Mouse (Mus musculus): ENCODE measurements around the gene Kcnb1. TPM values are rescaled to one million over a fixed set of nuclear protein-coding genes. Genes with fewer than 3 reads are reported as not detected.

Gene Kcnb1
- total RNA-seq, 1 experiment = 1.3 TPM

DNA sequence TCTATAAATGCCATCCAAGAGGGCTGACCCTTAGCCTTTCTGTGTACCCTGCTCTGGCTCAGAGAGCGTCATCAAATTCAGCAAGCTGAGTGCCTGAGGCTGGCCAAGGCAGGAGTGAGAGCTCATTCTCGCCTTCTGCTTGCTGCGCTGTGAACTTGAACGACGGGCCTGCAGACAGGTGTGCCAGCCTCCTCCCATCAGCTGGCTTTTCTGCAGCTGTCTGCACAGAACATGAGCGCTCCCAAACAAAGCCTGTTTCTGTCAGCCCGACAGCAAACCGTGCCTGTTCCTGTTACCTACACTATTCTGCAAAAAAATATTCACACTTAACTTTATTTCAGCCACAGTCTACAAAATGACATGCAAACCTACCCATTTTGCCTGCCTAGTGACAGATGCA, 80.4 kb downstream of the Kcnb1 start:
- TF ChIP-seq CHD2 (IDR thresholded peaks at IDR 0.05; ENCODE audit: low read depth, low read length) (no peak), HCFC1 (IDR thresholded peaks at IDR 0.05; ENCODE audit: borderline replicate concordance, insufficient read depth, low read length) (no peak), MAFK (IDR thresholded peaks at IDR 0.05; ENCODE audit: insufficient read depth, low read depth, low read length) (no peak), ZC3H11A (IDR thresholded peaks at IDR 0.05; ENCODE audit: borderline replicate concordance, low read depth, low read length) (no peak), ZNF384 (IDR thresholded peaks at IDR 0.05; ENCODE audit: low read depth, low read length) (no peak)
- in situ Hi-C loops (cut with MboI; ENCODE audit: low sequenced_read_pairs in 2 of 2, unreplicated experiment in 2 of 2) = loop anchor here in 1 of 2 experiments (10.0 kb wide), 1 partner anchor 105 kb away; no protein-coding TSS in a partner anchor
- Histone ChIP-seq H3K36me3 (ENCODE audit: control insufficient read depth, insufficient read depth, low read length, poor library complexity, severe bottlenecking) (no peaks in the 10 kb centered on the region), H3K4me1 (ENCODE audit: control insufficient read depth in 2 of 2, insufficient read depth in 2 of 2, low read length in 2 of 2, poor library complexity in 1 of 2) (peaks cover 2 to 8% of the 10 kb centered on the region in 2 experiments; a peak in 2 of 4 replicates), H3K9me3 (ENCODE audit: control insufficient read depth, insufficient read depth, low read depth, low read length) (no peaks in the 10 kb centered on the region), H3K9ac (ENCODE audit: insufficient read depth, low read depth, low read length, poor library complexity, severe bottlenecking) (no peak overlapping the region), H3K27ac (ENCODE audit: insufficient read depth, low read depth, low read length, poor library complexity, severe bottlenecking) (no peak overlapping the region), H3K4me3 (ENCODE audit: insufficient read depth in 1 of 2, low read depth in 1 of 2, low read length in 2 of 2, poor library complexity in 1 of 2, severe bottlenecking in 1 of 2) (no peak overlapping the region)
- no peak for DNase-seq (ENCODE audit: low read depth, low spot score)

DNA sequence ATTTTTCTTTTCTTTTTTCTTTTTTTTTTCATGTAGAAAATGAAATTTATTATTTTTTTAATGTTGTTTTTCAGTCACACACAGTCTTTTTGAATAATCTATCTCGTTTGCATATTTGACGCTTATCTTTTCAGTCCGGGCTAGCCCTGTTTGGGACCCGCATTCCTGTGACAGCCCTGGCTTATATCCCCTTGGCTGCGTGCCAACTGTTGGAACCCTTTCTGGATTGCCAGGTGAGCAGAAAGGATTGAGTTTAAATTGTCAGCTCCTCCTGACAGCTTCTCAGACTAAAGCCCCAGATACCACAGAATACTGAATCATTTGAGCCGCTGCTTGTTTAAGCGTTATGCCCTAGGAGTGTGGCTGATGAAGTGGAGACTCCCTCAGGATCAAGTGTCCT, 86.4 kb downstream of the Kcnb1 start:
- H3K27ac ChIP-seq (ENCODE audit: insufficient read depth, low read depth, low read length, poor library complexity, severe bottlenecking) = no peak overlapping the region
- no peak for DNase-seq (ENCODE audit: low read depth, low spot score)
- in situ Hi-C loops (cut with MboI; ENCODE audit: low sequenced_read_pairs in 2 of 2, unreplicated experiment in 2 of 2) = loop anchor here in 1 of 2 experiments (10.0 kb wide), 1 partner anchor 111 kb away; no protein-coding TSS in a partner anchor
- peaks cover 1 to 15% of the 10 kb centered on the region in 2 experiments; a peak in 3 of 4 replicates for H3K4me1 ChIP-seq (ENCODE audit: control insufficient read depth in 2 of 2, insufficient read depth in 2 of 2, low read length in 2 of 2, poor library complexity in 1 of 2)
- H3K9ac ChIP-seq (ENCODE audit: insufficient read depth, low read depth, low read length, poor library complexity, severe bottlenecking) = no peak overlapping the region
- no peaks in the 10 kb centered on the region for H3K9me3 ChIP-seq (ENCODE audit: control insufficient read depth, insufficient read depth, low read depth, low read length)
- H3K36me3 ChIP-seq (ENCODE audit: control insufficient read depth, insufficient read depth, low read length, poor library complexity, severe bottlenecking) = no peaks in the 10 kb centered on the region
- no peak overlapping the region for H3K4me3 ChIP-seq (ENCODE audit: insufficient read depth in 1 of 2, low read depth in 1 of 2, low read length in 2 of 2, poor library complexity in 1 of 2, severe bottlenecking in 1 of 2)
- TF ChIP-seq ZNF384 (IDR thresholded peaks at IDR 0.05; ENCODE audit: low read depth, low read length) (no peak), CHD2 (IDR thresholded peaks at IDR 0.05; ENCODE audit: low read depth, low read length) (no peak), ZC3H11A (IDR thresholded peaks at IDR 0.05; ENCODE audit: borderline replicate concordance, low read depth, low read length) (no peak), HCFC1 (IDR thresholded peaks at IDR 0.05; ENCODE audit: borderline replicate concordance, insufficient read depth, low read length) (no peak), MAFK (IDR thresholded peaks at IDR 0.05; ENCODE audit: insufficient read depth, low read depth, low read length) (no peak)

DNA sequence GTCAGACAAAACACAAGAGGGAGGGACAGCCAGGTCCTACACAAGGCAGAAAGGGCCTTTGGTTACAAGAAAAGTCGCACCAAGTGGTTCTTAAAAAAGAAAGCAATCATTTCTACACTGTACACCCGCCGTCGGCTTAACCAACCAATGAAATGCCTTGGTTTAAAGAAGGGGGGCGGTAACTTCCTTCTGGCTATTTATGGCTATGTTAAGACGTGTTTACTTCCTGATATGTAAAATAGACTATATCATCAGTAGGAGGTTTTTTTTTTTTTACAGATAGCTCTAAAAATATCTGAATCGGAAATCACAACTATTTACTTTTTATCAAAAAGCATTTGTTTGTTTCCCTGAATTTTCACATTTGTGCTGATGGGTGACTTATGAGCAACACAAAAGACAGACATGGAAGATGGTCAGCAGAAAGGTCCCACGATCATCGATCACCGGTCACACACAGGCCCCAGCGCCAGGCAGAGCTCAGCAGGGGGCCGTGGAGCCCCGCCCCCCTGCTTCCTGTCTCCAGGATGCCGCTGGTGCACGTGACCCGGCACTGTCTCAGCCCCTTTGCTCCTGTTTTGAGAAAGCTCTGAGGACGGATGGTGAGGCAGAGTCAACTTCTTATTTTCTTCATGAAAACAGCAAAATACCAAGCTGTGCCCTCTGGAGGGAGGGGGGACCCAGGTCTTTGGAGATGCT, 88.1 kb downstream of the Kcnb1 start:
- Histone ChIP-seq H3K4me3 (ENCODE audit: insufficient read depth in 1 of 2, low read depth in 1 of 2, low read length in 2 of 2, poor library complexity in 1 of 2, severe bottlenecking in 1 of 2) (peak overlapping the region in 1 of 2 experiments; percentile 26; a peak in 3 of 4 replicates), H3K27ac (ENCODE audit: insufficient read depth, low read depth, low read length, poor library complexity, severe bottlenecking) (no peak overlapping the region), H3K9me3 (ENCODE audit: control insufficient read depth, insufficient read depth, low read depth, low read length) (no peaks in the 10 kb centered on the region), H3K4me1 (ENCODE audit: control insufficient read depth in 2 of 2, insufficient read depth in 2 of 2, low read length in 2 of 2, poor library complexity in 1 of 2) (peaks cover 1 to 15% of the 10 kb centered on the region in 2 experiments; a peak in 3 of 4 replicates), H3K9ac (ENCODE audit: insufficient read depth, low read depth, low read length, poor library complexity, severe bottlenecking) (no peak overlapping the region), H3K36me3 (ENCODE audit: control insufficient read depth, insufficient read depth, low read length, poor library complexity, severe bottlenecking) (no peaks in the 10 kb centered on the region)
- in situ Hi-C loops (cut with MboI; ENCODE audit: low sequenced_read_pairs in 2 of 2, unreplicated experiment in 2 of 2) = loop anchor here in 1 of 2 experiments (10.0 kb wide), 1 partner anchor 113 kb away; no protein-coding TSS in a partner anchor
- peak; percentile 51 for DNase-seq (ENCODE audit: low read depth, low spot score)
- TF ChIP-seq MAFK (IDR thresholded peaks at IDR 0.05; ENCODE audit: insufficient read depth, low read depth, low read length) = no peak
- no peak for TF ChIP-seq ZNF384 (IDR thresholded peaks at IDR 0.05; ENCODE audit: low read depth, low read length)
- TF ChIP-seq HCFC1 (IDR thresholded peaks at IDR 0.05; ENCODE audit: borderline replicate concordance, insufficient read depth, low read length) = no peak
- TF ChIP-seq CHD2 (IDR thresholded peaks at IDR 0.05; ENCODE audit: low read depth, low read length) = no peak
- TF ChIP-seq ZC3H11A (IDR thresholded peaks at IDR 0.05; ENCODE audit: borderline replicate concordance, low read depth, low read length) = no peak

DNA sequence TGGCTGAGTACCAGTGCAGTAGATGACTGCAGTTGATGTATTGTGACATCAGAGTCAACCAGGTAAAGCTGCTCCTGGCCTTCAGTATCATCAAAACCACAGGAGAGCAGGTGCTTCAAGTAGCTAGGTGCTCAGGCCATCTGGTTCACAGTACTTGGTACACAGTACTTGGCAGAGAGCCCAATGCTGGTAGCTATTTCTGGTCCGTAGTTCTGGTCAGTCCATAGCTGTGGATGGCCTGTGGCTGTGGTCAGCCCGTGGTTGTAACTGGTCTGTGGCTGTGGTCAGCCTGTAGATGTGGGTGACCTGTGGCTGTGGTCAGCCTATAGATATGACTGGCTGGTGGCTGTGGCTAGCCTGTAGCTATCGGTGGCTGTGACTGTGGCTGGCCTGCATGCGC, 95.3 kb downstream of the Kcnb1 start:
- H3K9me3 ChIP-seq (ENCODE audit: control insufficient read depth, insufficient read depth, low read depth, low read length) = no peaks in the 10 kb centered on the region
- H3K9ac ChIP-seq (ENCODE audit: insufficient read depth, low read depth, low read length, poor library complexity, severe bottlenecking) = no peak overlapping the region
- peaks cover 4 to 11% of the 10 kb centered on the region in 2 experiments; a peak in 2 of 4 replicates for H3K4me1 ChIP-seq (ENCODE audit: control insufficient read depth in 2 of 2, insufficient read depth in 2 of 2, low read length in 2 of 2, poor library complexity in 1 of 2)
- TF ChIP-seq ZNF384 (IDR thresholded peaks at IDR 0.05; ENCODE audit: low read depth, low read length) = no peak
- no peak for TF ChIP-seq HCFC1 (IDR thresholded peaks at IDR 0.05; ENCODE audit: borderline replicate concordance, insufficient read depth, low read length)
- no peak for TF ChIP-seq ZC3H11A (IDR thresholded peaks at IDR 0.05; ENCODE audit: borderline replicate concordance, low read depth, low read length)
- no peak for TF ChIP-seq CHD2 (IDR thresholded peaks at IDR 0.05; ENCODE audit: low read depth, low read length)
- no peak for TF ChIP-seq MAFK (IDR thresholded peaks at IDR 0.05; ENCODE audit: insufficient read depth, low read depth, low read length)
- no peak for DNase-seq (ENCODE audit: low read depth, low spot score)
- no peak overlapping the region for H3K4me3 ChIP-seq (ENCODE audit: insufficient read depth in 1 of 2, low read depth in 1 of 2, low read length in 2 of 2, poor library complexity in 1 of 2, severe bottlenecking in 1 of 2)
- H3K27ac ChIP-seq (ENCODE audit: insufficient read depth, low read depth, low read length, poor library complexity, severe bottlenecking) = no peak overlapping the region
- in situ Hi-C loops (cut with MboI; ENCODE audit: low sequenced_read_pairs in 2 of 2, unreplicated experiment in 2 of 2) = no loop called here
- H3K36me3 ChIP-seq (ENCODE audit: control insufficient read depth, insufficient read depth, low read length, poor library complexity, severe bottlenecking) = no peaks in the 10 kb centered on the region

Measured in ES-E14 (cell line).